Mouse (Mus musculus) kidney, adult 2 months (tissue): Measurements from ENCODE around the gene Epp13. TPM values are rescaled to one million over a fixed set of nuclear protein-coding genes. Genes with fewer than 3 reads are reported as not detected.
"Not testable (repeated sequence)": the region's sequence is repeated elsewhere in the genome, so short reads cannot be mapped to it uniquely, and the experiment has no call there.

Experiments
- DNase-seq: peaks from one replicate; pipeline ENCODE4 v3.0.0; 2021
- H3K27ac ChIP-seq: fragments of 200-500 bp; 2 replicates; pipeline ENCODE4 v1.5.1; 2012; ENCODE audit warnings: low read depth, low read length, control low read depth, inconsistent platforms; ENCODE audit not compliant: insufficient read depth
- H3K27me3 ChIP-seq: fragments of 200-500 bp; replicated peaks from 2 replicates; pipeline ENCODE4 v1.6.1; 2012; ENCODE audit warnings: mild to moderate bottlenecking, moderate library complexity, low read length, inconsistent platforms; ENCODE audit not compliant: control insufficient read depth, insufficient read depth
- H3K36me3 ChIP-seq: fragments of 200-500 bp; 2 replicates; pipeline ENCODE4 v1.6.1; 2012; ENCODE audit warnings: mild to moderate bottlenecking, moderate library complexity, low read length, inconsistent platforms; ENCODE audit not compliant: control insufficient read depth, insufficient read depth
- H3K4me1 ChIP-seq: fragments of 200-500 bp; 2 replicates; pipeline ENCODE4 v1.6.1; 2011; ENCODE audit warnings: low read length; ENCODE audit not compliant: control insufficient read depth, insufficient read depth
- H3K4me3 ChIP-seq: fragments of 200-500 bp; 2 replicates; pipeline ENCODE4 v1.5.1; 2011; ENCODE audit warnings: mild to moderate bottlenecking, low read depth, low read length, control low read depth; ENCODE audit not compliant: insufficient read depth
- CTCF ChIP-seq: fragments of 200-500 bp; conservative IDR thresholded peaks from 2 replicates; pipeline ENCODE4 v1.5.1; 2011; ENCODE audit warnings: low read depth, mild to moderate bottlenecking, control low read depth, low read length, moderate library complexity, mixed read lengths; ENCODE audit not compliant: insufficient read depth, insufficient read length
- POLR2A ChIP-seq: fragments of 200-500 bp; IDR thresholded peaks from one replicate; pipeline ENCODE4 v1.6.1; 2011; ENCODE audit warnings: low read depth, low read length, control low read depth
- WGBS: fragments of 180-500 bp; shearing (Covaris S2); methylation state at CpG from one replicate; pipeline ENCODE4 v1.1.7; 2018; 5-methylcytosine and 5-hydroxymethylcytosine counted together
- polyA plus RNA-seq: library from polyadenylated mRNA; depleted of rRNA; stranded (reverse); fragments of >200 nt; gene quantifications from 2 replicates; pipeline ENCODE4 v1.2.3, GENCODE M21; 2012; rRNA removed

The Epp13 gene
- polyA plus RNA-seq, result not detected in 2 replicates

DNA sequence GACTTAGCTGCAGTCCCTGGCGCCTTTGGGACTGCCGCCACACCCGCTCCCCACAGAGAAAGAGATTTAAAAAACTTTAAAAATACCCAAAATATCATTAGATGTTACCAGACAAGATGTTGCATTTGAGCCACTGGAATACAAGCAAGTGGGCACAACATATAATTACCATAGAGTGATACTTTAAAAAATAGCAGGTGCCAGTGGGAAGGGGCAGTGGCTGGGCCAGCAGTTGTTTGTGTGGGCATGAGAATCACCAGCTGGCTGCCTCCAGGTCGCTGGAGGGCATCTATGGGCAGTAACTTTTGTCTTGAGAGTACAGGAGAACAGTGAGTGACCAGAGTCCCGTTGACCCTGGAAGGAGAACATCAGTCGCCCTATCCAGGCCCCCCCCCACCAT, at the start of gene Epp13:
TSS of gene Epp13 (plus strand) at position 301 of the 400 bp plus-strand sequence.
- no peaks in the 10 kb centered on the region for H3K36me3 ChIP-seq
- 80% methylated on average over 6 of the region's 6 CpGs for WGBS
- no peak within 1 kb of the TSS for H3K27ac ChIP-seq
- H3K4me3 ChIP-seq, result no peak within 1 kb of the TSS
- H3K27me3 ChIP-seq, result no peaks in the 10 kb centered on the region
- no peak for DNase-seq
- H3K4me1 ChIP-seq, result no peaks in the 10 kb centered on the region
- TF ChIP-seq POLR2A (no peak), CTCF (no peak)

DNA sequence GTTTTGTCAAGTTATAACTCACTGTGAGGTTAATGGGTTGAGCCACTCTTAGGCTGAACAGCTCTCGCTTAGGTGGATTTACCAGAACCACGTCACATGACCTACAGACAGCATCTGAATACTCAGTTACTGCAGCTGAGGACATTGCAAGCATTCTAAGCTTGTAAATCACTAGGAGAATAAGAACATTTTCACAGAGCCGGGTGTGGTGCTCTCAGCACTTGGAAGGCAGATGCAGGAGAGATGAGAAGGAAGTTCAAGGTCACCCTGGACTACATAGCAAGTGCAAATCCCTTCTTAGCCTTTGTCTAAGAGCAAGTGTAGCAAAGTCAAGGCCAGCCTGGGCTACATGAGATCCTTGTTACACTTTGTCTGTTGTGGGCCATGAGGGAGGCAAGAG, 48.3 kb upstream of the Epp13 start:
- no peak for DNase-seq
- WGBS, result 61% methylated on average over 3 of the region's 3 CpGs

DNA sequence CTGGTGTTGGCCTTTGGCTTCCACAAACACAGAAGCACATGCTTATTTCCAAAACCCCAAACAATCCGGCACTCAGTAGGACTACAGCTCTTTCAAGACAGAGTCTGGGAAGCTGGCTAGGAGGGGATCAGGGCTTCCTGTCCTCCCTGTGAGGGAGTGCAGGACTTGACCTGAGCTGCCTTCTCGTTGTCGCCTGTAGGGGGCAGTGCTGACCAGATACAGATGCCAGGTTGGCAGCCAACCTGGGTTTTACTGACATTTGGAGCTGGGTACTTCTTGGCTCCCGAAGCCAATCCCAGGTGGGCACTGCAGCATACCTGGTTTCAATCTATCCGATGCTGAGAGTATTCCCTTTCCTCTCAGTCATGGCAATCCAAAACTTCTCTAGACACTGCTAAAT, 39.4 kb upstream of the Epp13 start:
- peak; percentile 88 for TF ChIP-seq CTCF
- no peak for TF ChIP-seq POLR2A

More for the DNA sequence above, 48.3 kb upstream of the Epp13 start:
- Histone ChIP-seq H3K4me1 (no peaks in the 10 kb centered on the region), H3K36me3 (no peaks in the 10 kb centered on the region), H3K4me3 (no peak overlapping the region), H3K27ac (no peak overlapping the region), H3K27me3 (no peaks in the 10 kb centered on the region)
- no peak for TF ChIP-seq CTCF
- TF ChIP-seq POLR2A, result no peak

DNA sequence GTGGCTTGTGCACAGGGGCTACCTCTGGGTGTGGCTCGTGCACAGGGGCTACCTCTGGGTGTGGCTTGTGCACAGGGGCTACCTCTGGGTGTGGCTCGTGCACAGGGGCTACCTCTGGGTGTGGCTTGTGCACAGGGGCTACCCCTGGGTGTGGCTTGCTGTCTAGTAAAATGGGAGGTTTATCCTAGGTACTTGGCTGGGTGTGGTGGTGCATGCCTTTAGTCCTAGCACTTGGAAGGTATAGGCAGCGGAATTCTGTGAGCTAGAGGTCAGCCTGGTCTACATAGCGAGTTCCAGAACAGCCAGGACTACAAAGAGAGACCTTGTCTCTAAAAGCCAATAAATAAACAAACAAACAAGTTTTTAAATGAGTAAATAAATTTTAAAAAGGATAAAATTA, 37.8 kb upstream of the Epp13 start:
- 72% methylated on average over 4 of the region's 4 CpGs for WGBS

More for the DNA sequence above, 39.4 kb upstream of the Epp13 start:
- DNase-seq, result peak; percentile 64
- H3K27ac ChIP-seq, result no peak overlapping the region
- H3K36me3 ChIP-seq, result no peaks in the 10 kb centered on the region
- no peaks in the 10 kb centered on the region for H3K4me1 ChIP-seq
- WGBS, result 43% methylated on average over 5 of the region's 5 CpGs
- no peak overlapping the region for H3K4me3 ChIP-seq
- H3K27me3 ChIP-seq, result no peaks in the 10 kb centered on the region

DNA sequence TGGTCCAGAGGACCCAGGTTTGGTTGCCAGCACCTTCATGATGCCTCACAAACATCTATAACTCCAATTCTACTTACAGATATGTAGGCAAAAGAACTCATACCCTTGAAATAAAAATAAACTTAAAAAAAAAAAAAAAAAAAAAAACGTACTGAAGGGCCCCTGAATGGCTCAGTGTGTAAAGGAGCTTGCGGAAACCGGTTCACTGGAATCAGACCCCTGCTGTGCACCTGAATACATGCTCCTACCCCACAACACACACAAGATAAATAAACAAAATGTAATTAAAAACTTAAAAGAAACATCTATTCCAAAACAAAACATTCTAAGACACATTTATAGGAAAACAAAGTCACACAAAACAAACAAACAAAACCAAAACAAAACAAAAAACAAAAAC, 32.4 kb upstream of the Epp13 start:
- 56% methylated on average over 3 of the region's 3 CpGs for WGBS

More for the DNA sequence above, 37.8 kb upstream of the Epp13 start:
- not testable (repeated sequence) for DNase-seq, H3K4me1 ChIP-seq, H3K4me3 ChIP-seq, H3K27me3 ChIP-seq, H3K36me3 ChIP-seq, H3K27ac ChIP-seq

DNA sequence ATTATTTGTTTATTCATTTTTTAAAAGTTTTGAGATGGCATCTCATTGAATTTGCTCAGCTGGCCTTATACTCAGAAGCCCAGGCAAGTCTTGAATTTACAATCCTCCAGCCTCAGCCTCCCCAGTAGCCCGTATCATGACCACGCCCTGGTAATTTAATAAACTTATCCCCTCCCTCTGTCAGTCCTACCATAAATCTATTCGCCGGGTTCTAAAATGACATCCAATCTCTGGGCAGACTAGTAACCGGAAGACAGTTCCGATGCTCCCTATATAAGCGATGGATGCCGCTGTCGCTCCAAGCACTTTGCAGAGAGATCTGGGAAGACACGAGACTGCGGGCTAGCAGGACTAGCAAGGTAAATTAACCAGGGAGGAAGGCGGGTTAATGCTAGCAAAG, 30.5 kb upstream of the Epp13 start, which contains the start of gene Zscan5b:
TSS of gene Zscan5b (plus strand) at position 301 of the 400 bp plus-strand sequence.
- Histone ChIP-seq H3K27ac (no peak within 1 kb of the TSS), H3K4me3 (no peak within 1 kb of the TSS), H3K27me3 (no peaks in the 10 kb centered on the region), H3K4me1 (no peaks in the 10 kb centered on the region), H3K36me3 (no peaks in the 10 kb centered on the region)
- 89% methylated on average over 12 of the region's 12 CpGs for WGBS
- no peak for TF ChIP-seq CTCF
- TF ChIP-seq POLR2A, result no peak
- DNase-seq, result no peak

More for the DNA sequence above, 32.4 kb upstream of the Epp13 start:
- TF ChIP-seq POLR2A (no peak), CTCF (no peak)
- no peak for DNase-seq
- no peaks in the 10 kb centered on the region for H3K36me3 ChIP-seq
- H3K27ac ChIP-seq, result no peak overlapping the region
- no peaks in the 10 kb centered on the region for H3K27me3 ChIP-seq
- H3K4me3 ChIP-seq, result no peak overlapping the region
- no peaks in the 10 kb centered on the region for H3K4me1 ChIP-seq

DNA sequence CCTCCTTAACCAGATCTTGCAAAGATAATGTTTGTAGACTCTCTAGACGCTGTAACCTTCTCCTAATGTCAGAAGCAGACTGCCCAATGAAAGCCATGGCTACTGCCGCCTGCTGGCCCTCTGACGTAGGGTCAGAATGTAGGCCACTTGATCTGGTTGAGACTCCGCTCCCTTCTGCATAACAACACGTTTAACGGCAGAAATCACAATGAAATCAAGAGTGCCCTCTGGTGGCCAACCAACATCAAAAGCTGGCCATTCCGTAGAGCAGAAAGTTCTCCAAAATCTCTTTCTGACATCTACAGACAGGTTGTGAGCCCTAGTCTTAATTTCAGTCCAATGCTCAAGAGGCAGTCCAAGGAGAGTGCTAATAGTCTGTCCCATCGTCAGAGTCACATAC, 24.0 kb upstream of the Epp13 start:
- H3K4me3 ChIP-seq, H3K4me1 ChIP-seq, H3K27me3 ChIP-seq, H3K36me3 ChIP-seq, H3K27ac ChIP-seq: not testable (repeated sequence)
- 46% methylated on average over 8 of the region's 8 CpGs for WGBS
- TF ChIP-seq CTCF, result peak; percentile 41; the same call in 1 of the 2 replicates
- peak; percentile 61 for DNase-seq

DNA sequence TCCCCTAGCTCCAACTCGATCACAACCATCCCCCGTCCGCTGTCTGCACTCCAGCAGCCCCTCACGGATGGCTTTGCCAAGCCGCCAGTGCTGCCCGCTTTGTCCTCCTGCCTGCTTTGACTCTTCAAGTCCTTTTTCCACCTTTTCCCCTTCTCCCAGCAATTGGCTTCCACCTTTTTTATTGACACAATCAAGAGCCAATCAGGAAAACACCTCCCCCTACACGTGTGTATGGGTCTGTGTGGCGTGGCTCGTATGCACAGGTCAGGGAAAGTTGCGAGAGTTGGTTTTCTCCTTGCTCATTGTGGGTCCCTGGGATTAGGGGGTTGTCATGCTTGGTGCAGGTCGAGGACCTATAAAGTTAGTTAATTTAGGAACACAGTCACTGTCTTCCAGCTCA, 12.7 kb upstream of the Epp13 start:
- Histone ChIP-seq H3K36me3 (no peaks in the 10 kb centered on the region), H3K4me1 (peaks cover 1% of the 10 kb centered on the region; the same call in 1 of the 2 replicates), H3K4me3 (no peak overlapping the region), H3K27ac (no peak overlapping the region), H3K27me3 (no peaks in the 10 kb centered on the region)
- peak; percentile 48 for DNase-seq
- 53% methylated on average over 11 of the region's 11 CpGs for WGBS
- TF ChIP-seq POLR2A (no peak), CTCF (no peak)
